Mouse (Mus musculus) ES-Bruce4 (cell line): Measurements from ENCODE around the gene Vgll4.

Experiments
- CTCF ChIP-seq: IDR thresholded peaks from one replicate; pipeline ENCODE4 v1.8.1; 2011; ENCODE audit warnings: low read depth, low read length
- EP300 ChIP-seq: IDR thresholded peaks from 2 replicates; pipeline ENCODE4 v1.6.1; 2011; ENCODE audit warnings: low read depth, low read length; ENCODE audit not compliant: insufficient read depth
- POLR2A ChIP-seq: IDR thresholded peaks from one replicate; pipeline ENCODE4 v1.8.1; 2011; ENCODE audit warnings: low read length; ENCODE audit not compliant: insufficient read depth

GRCm38 (mm10) chr6:114994079-114994478 lies 24.3 kb upstream of the Vgll4 start:
- TF ChIP-seq CTCF (no peak), EP300 (no peak), POLR2A (no peak)
